23 mouse cellular contexts compared by ENCODE assay signal in the genomic region with DNA sequence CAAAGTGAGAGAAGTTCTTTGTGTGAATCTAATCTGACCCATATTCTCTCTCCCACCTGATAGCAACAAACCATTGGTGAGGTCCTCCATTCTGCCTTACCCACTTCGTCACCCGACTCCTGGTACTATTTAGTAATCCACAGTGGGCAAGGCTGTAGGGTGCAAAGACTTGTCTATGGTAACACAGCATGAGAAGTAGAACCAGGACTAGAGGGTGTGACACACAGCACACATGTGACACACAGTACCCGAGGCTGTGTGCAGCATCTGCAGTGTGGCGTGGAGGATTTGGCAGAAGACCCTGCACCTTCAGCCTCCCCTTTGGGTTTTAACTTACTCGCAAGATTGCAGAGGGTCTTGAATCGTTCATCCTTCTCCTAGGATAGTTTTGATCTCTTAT.
"Had no signal": no experiment of that assay in that cellular context is flagged by ENCODE, and none has a peak within 500 bp of the region (broad histone marks: within the 10 kb centered on the region; RNA-seq: fewer than 3 reads in every experiment).

No protein-coding gene starts in this region.

- H3K27me3 ChIP-seq: lung, embryonic 15.5 days; megakaryocyte, embryonic 14.5 days; midbrain, embryonic 13.5 days; midbrain, embryonic 15.5 days; neural tube, embryonic 13.5 days; neural tube, embryonic 15.5 days; stomach, embryonic 15.5 days had no signal

- H3K4me3 ChIP-seq: lung, embryonic 15.5 days; megakaryocyte, embryonic 14.5 days; midbrain, embryonic 13.5 days; midbrain, embryonic 15.5 days; myocyte; neural tube, embryonic 13.5 days; neural tube, embryonic 15.5 days; stomach, embryonic 15.5 days had no signal

- H3K9me3 ChIP-seq: lung, embryonic 15.5 days; megakaryocyte, embryonic 14.5 days; midbrain, embryonic 13.5 days; midbrain, embryonic 15.5 days; neural tube, embryonic 13.5 days; neural tube, embryonic 15.5 days; stomach, embryonic 15.5 days had no signal

- H3K9ac ChIP-seq: liver, postnatal 0 days; lung, embryonic 15.5 days; midbrain, embryonic 13.5 days; midbrain, embryonic 15.5 days; neural tube, embryonic 13.5 days; neural tube, embryonic 15.5 days; stomach, embryonic 15.5 days had no signal

- DNase-seq: liver, postnatal 0 days; lung, adult 2 months; lung, postnatal 14 days; lung, postnatal 36 days; retina, postnatal 1 day; right cerebral cortex, adult 18-20 months; right cerebral cortex, postnatal 25 days; right cerebral cortex, postnatal 4 days; thymus, adult 2 months; thymus, postnatal 25 days; thymus, postnatal 4 days had no signal

- H3K36me3 ChIP-seq: lung, embryonic 15.5 days; midbrain, embryonic 13.5 days; midbrain, embryonic 15.5 days; neural tube, embryonic 13.5 days; neural tube, embryonic 15.5 days; stomach, embryonic 15.5 days had no signal

- H3K27ac ChIP-seq: lung, embryonic 15.5 days; macrophage; midbrain, embryonic 13.5 days; midbrain, embryonic 15.5 days; neural tube, embryonic 13.5 days; neural tube, embryonic 15.5 days; stomach, embryonic 15.5 days; stomach, postnatal 0 days had no signal

- ATAC-seq: liver, postnatal 0 days; lung, postnatal 0 days; midbrain, embryonic 13.5 days; midbrain, embryonic 15.5 days had no signal

- H3K4me2 ChIP-seq: lung, embryonic 15.5 days; midbrain, embryonic 11.5 days; midbrain, embryonic 13.5 days; midbrain, embryonic 15.5 days; neural tube, embryonic 13.5 days; neural tube, embryonic 15.5 days; stomach, embryonic 15.5 days had no signal

- H3K4me1 ChIP-seq: megakaryocyte, embryonic 14.5 days; midbrain, embryonic 15.5 days; neural tube, embryonic 15.5 days; stomach, embryonic 15.5 days had no signal
